Mouse (Mus musculus) embryonic facial prominence, embryonic 12.5 days (tissue): ENCODE measurements at regions not wholly inside any gene's neighbourhood (a gene's known extent, or its start where the extent isn't known, plus 50 kb on each side); places are given as distances from the start of the nearest gene placed in this dataset.
"Not testable (repeated sequence)": the region's sequence is repeated elsewhere in the genome, so short reads cannot be mapped to it uniquely, and the experiment has no call there.

ENCODE experiments used
- ATAC-seq: fragments of 200-750 bp; cut with Nextera tagmentation; 2 replicates; pipeline ENCODE4 v1.8.0; 2017; ENCODE audit not compliant: insufficient number of reproducible peaks, insufficient read depth, low FRiP score, low TSS enrichment
- H3K27ac ChIP-seq: fragments of 300-500 bp; sonication (generic); 2 replicates; pipeline ENCODE4 v1.5.1; 2016; ENCODE audit warnings: mild to moderate bottlenecking
- H3K27me3 ChIP-seq: fragments of 300-500 bp; sonication (generic); 2 replicates; pipeline ENCODE4 v1.6.1; 2016; ENCODE audit warnings: mild to moderate bottlenecking, moderate library complexity
- H3K36me3 ChIP-seq: fragments of 300-500 bp; sonication (generic); 2 replicates; pipeline ENCODE4 v1.6.1; 2016; ENCODE audit warnings: mild to moderate bottlenecking
- H3K4me1 ChIP-seq: fragments of 300-500 bp; sonication (generic); 2 replicates; pipeline ENCODE4 v1.6.1; 2016
- H3K4me2 ChIP-seq: fragments of 300-500 bp; sonication (generic); replicated peaks from 2 replicates; pipeline ENCODE4 v1.6.1; 2016; ENCODE audit warnings: mild to moderate bottlenecking, moderate library complexity
- H3K4me3 ChIP-seq: fragments of 300-500 bp; sonication (generic); 2 replicates; pipeline ENCODE4 v1.5.1; 2016; ENCODE audit warnings: mild to moderate bottlenecking
- H3K9ac ChIP-seq: fragments of 300-500 bp; sonication (generic); 2 replicates; pipeline ENCODE4 v1.6.1; 2016; ENCODE audit warnings: mild to moderate bottlenecking, moderate library complexity
- H3K9me3 ChIP-seq: fragments of 300-500 bp; sonication (generic); 2 replicates; pipeline ENCODE4 v1.6.1; 2016; ENCODE audit warnings: mild to moderate bottlenecking, moderate library complexity
- WGBS: fragments of 180-500 bp; shearing (Covaris S2); methylation state at CpG from one replicate; pipeline ENCODE4 v1.1.7; 2016; 5-methylcytosine and 5-hydroxymethylcytosine counted together

DNA sequence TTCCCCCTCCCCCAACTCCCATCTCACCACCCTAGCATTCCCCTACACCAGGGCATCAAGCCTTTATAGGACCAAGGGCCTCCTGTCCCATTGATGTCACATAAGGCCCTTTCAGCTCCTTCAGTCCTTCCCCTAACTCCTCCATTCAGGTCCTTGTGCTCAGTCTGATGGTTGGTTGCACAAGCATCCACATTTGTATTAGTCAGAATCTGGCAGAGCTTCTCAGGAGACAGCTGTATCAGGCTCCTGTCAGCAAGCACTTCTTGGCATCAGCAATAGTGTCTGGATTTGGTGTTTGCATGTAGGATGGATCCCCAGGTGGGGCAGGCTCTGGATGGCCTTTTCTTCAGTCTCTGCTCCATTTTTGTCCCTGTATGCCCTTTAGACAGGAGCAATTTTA, 237.4 kb upstream of the Slc39a10 start:
- not testable (repeated sequence) for H3K4me1 ChIP-seq, H3K4me2 ChIP-seq, H3K9me3 ChIP-seq, ATAC-seq, H3K27ac ChIP-seq, H3K36me3 ChIP-seq, H3K4me3 ChIP-seq, H3K9ac ChIP-seq, H3K27me3 ChIP-seq

GRCm38 (mm10) chr1:47119636-47120035, 227.0 kb upstream of the Slc39a10 start:
- H3K4me3 ChIP-seq = no peak overlapping the region
- no peak overlapping the region for H3K9ac ChIP-seq
- ATAC-seq = no peak
- no peak overlapping the region for H3K27ac ChIP-seq
- WGBS = 89% methylated on average over 1 of the region's 1 CpGs
- H3K9me3 ChIP-seq = no peaks in the 10 kb centered on the region
- no peaks in the 10 kb centered on the region for H3K36me3 ChIP-seq
- H3K27me3 ChIP-seq = no peaks in the 10 kb centered on the region
- no peaks in the 10 kb centered on the region for H3K4me1 ChIP-seq
- H3K4me2 ChIP-seq = no peak overlapping the region

- 97% methylated on average over 4 of the region's 4 CpGs for whole genome bisulfite sequencing
- H3K27ac ChIP-seq, H3K4me2 ChIP-seq, H3K4me3 ChIP-seq, ATAC-seq, H3K9me3 ChIP-seq, H3K4me1 ChIP-seq, H3K36me3 ChIP-seq, H3K27me3 ChIP-seq, H3K9ac ChIP-seq: not testable (repeated sequence)
These were observed 224.0 kb upstream of the Slc39a10 start for GRCm38 (mm10) chr1:47116681-47117080.

GRCm38 (mm10) chr1:47112494-47112893, 219.8 kb upstream of the Slc39a10 start:
- H3K27ac ChIP-seq = no peak overlapping the region
- no peaks in the 10 kb centered on the region for H3K4me1 ChIP-seq
- H3K4me2 ChIP-seq = no peak overlapping the region
- H3K27me3 ChIP-seq = no peaks in the 10 kb centered on the region
- no peak for ATAC-seq
- no peak overlapping the region for H3K9ac ChIP-seq
- H3K36me3 ChIP-seq = no peaks in the 10 kb centered on the region
- no peak overlapping the region for H3K4me3 ChIP-seq
- H3K9me3 ChIP-seq = no peaks in the 10 kb centered on the region
- 83% methylated on average over 1 of the region's 1 CpGs for WGBS

DNA sequence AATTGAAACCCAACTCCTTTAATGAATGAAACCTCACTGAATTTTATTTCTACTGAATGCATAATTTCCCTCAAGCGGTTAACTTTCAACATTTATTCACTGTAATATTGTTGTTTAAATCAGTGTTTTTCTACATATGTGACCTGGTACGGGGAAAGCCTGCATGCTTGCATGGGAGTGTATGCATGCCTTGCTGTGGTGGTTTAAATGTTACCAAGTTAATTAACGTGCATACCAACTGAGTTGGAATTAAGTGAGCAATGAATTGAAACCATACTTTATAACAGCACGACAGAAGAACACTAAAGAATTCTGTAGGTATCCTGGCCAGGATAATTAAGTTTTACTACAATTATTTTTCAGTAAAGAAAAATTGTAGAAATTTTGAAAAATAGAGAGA, 211.4 kb upstream of the Slc39a10 start:
- WGBS = 71% methylated on average over 4 of the region's 4 CpGs
- Histone ChIP-seq H3K9me3 (no peaks in the 10 kb centered on the region), H3K27ac (no peak overlapping the region), H3K4me1 (no peaks in the 10 kb centered on the region), H3K4me2 (no peak overlapping the region), H3K27me3 (no peaks in the 10 kb centered on the region), H3K9ac (no peak overlapping the region), H3K4me3 (no peak overlapping the region), H3K36me3 (no peaks in the 10 kb centered on the region)
- no peak for ATAC-seq

- 81% methylated on average over 6 of the region's 6 CpGs for WGBS
- H3K4me1 ChIP-seq = no peaks in the 10 kb centered on the region
- no peak overlapping the region for H3K9ac ChIP-seq
- no peak overlapping the region for H3K27ac ChIP-seq
- H3K4me2 ChIP-seq = no peak overlapping the region
- ATAC-seq = no peak
- H3K27me3 ChIP-seq = no peaks in the 10 kb centered on the region
- H3K36me3 ChIP-seq = no peaks in the 10 kb centered on the region
- no peaks in the 10 kb centered on the region for H3K9me3 ChIP-seq
- no peak overlapping the region for H3K4me3 ChIP-seq
These were observed 210.8 kb upstream of the Slc39a10 start for GRCm38 (mm10) chr1:47103321-47103988.

DNA sequence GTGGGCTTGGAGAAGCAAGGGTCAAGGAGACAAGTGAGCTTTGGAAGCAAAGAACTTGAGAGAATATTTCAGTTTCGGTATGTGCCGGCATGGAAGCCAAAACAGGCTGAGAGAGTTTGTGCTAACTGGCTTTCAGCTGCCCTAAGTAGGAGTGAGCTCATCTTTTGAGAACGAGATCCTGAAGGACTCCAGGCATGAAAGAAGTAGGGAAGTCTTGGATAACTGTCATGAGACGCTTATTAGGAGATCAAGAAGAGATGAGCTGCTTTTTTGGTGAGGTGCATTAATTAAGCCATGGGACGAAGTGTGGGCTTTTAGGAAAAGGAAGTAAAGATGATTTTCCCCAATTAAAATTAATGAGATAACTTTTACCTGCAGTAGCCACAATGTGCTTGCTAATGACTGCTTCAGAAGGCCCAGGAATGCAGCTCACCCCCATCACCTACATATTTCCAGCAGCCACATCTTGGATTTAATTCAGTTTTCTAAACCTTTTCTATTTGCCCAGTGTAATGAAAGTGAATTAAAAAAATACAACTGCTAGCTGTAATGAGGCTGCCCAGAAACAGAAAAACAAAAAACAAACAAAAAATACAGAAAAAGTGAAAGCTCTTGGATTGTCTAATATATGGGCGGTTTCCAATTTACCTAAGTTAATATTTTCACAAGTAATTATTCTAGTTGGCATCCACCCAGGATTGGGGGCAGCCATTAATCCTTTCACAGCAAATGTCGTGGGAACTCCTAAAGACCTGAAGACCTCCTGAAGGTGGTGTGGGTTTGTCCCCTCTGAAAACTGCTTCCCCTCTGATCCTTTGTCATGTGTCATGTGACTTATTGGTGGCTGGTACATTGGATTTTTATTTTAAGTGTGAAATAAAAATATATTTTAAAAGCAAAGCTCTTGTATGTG, 204.7 kb upstream of the Slc39a10 start:
- Histone ChIP-seq H3K4me1 (no peaks in the 10 kb centered on the region; the same call in 1 of the 2 replicates), H3K9me3 (no peaks in the 10 kb centered on the region), H3K4me2 (no peak overlapping the region), H3K27me3 (no peaks in the 10 kb centered on the region), H3K9ac (no peak overlapping the region), H3K27ac (no peak overlapping the region), H3K4me3 (no peak overlapping the region), H3K36me3 (no peaks in the 10 kb centered on the region)
- ATAC-seq = no peak
- 80% methylated on average over 7 of the region's 7 CpGs for WGBS

- H3K27ac ChIP-seq = no peak overlapping the region
- no peak overlapping the region for H3K9ac ChIP-seq
- H3K27me3 ChIP-seq = no peaks in the 10 kb centered on the region
- no peaks in the 10 kb centered on the region for H3K36me3 ChIP-seq
- H3K4me2 ChIP-seq = no peak overlapping the region
- ATAC-seq = no peak
- no peak overlapping the region for H3K4me3 ChIP-seq
- no peaks in the 10 kb centered on the region for H3K9me3 ChIP-seq
- no peaks in the 10 kb centered on the region; the same call in 1 of the 2 replicates for H3K4me1 ChIP-seq
- 27% methylated on average over 3 of the region's 3 CpGs for WGBS
These were observed 201.8 kb upstream of the Slc39a10 start for GRCm38 (mm10) chr1:47094498-47094897.

- Histone ChIP-seq H3K4me2 (no peak overlapping the region), H3K9me3 (no peaks in the 10 kb centered on the region), H3K36me3 (no peaks in the 10 kb centered on the region), H3K4me3 (no peak overlapping the region), H3K4me1 (no peaks in the 10 kb centered on the region; the same call in 1 of the 2 replicates), H3K27ac (no peak overlapping the region), H3K9ac (no peak overlapping the region), H3K27me3 (no peaks in the 10 kb centered on the region)
- 46% methylated on average over 6 of the region's 6 CpGs for WGBS
- no peak; the same call in 1 of the 2 replicates for ATAC-seq
These were observed 200.8 kb upstream of the Slc39a10 start for GRCm38 (mm10) chr1:47093289-47093947.

- WGBS = 81% methylated on average over 7 of the region's 7 CpGs
- no peak overlapping the region for H3K4me3 ChIP-seq
- no peaks in the 10 kb centered on the region for H3K4me1 ChIP-seq
- H3K9ac ChIP-seq = no peak overlapping the region
- no peaks in the 10 kb centered on the region for H3K9me3 ChIP-seq
- no peaks in the 10 kb centered on the region for H3K36me3 ChIP-seq
- no peaks in the 10 kb centered on the region for H3K27me3 ChIP-seq
- H3K4me2 ChIP-seq = no peak overlapping the region
- H3K27ac ChIP-seq = no peak overlapping the region
- no peak for ATAC-seq
These were observed 183.8 kb upstream of the Slc39a10 start for GRCm38 (mm10) chr1:47076423-47076822.

GRCm38 (mm10) chr1:47058149-47058548, 165.5 kb upstream of the Slc39a10 start:
- H3K27ac ChIP-seq = no peak overlapping the region
- no peaks in the 10 kb centered on the region for H3K27me3 ChIP-seq
- no peak overlapping the region for H3K4me2 ChIP-seq
- H3K9me3 ChIP-seq = no peaks in the 10 kb centered on the region
- ATAC-seq = no peak
- no peak overlapping the region for H3K9ac ChIP-seq
- H3K36me3 ChIP-seq = no peaks in the 10 kb centered on the region
- H3K4me3 ChIP-seq = no peak overlapping the region
- 67% methylated on average over 1 of the region's 1 CpGs for WGBS
- H3K4me1 ChIP-seq = no peaks in the 10 kb centered on the region

DNA sequence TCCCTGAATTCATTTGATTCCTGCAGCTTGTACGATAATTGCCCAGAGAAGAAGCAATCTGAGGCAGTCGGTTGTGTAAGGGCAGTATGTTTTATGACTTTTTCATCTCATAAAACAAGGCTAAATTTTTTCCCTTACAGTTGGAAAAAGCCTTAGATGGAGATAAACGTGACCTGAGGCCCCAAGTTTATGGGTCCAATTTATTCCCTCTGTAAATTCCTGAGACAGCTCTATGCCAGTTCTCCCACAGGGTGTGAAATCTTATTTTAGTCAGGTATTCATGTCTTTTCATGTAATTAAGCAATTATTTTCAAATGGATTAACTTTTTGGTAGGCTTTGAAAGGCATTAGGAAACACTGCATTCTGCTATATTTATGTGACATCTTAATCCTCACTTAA, 164.7 kb upstream of the Slc39a10 start:
- H3K36me3 ChIP-seq = no peaks in the 10 kb centered on the region
- H3K4me1 ChIP-seq = no peaks in the 10 kb centered on the region
- no peak overlapping the region for H3K4me3 ChIP-seq
- no peak overlapping the region for H3K27ac ChIP-seq
- WGBS = 66% methylated on average over 3 of the region's 3 CpGs
- no peak overlapping the region for H3K4me2 ChIP-seq
- no peaks in the 10 kb centered on the region for H3K27me3 ChIP-seq
- no peak overlapping the region for H3K9ac ChIP-seq
- ATAC-seq = no peak
- no peaks in the 10 kb centered on the region for H3K9me3 ChIP-seq
